Mouse (Mus musculus): Measurements from ENCODE around the gene Terf2. TPM values are rescaled to one million over a fixed set of nuclear protein-coding genes. Genes with fewer than 3 reads are reported as not detected.
"Not testable (repeated sequence)": the region's sequence is repeated elsewhere in the genome, so short reads cannot be mapped to it uniquely, and the experiment has no call there.

The Terf2 gene
- total RNA-seq, 2 experiments from 2014 or later, result 10.5 to 13.2 TPM

GRCm38 (mm10) chr8:107073706-107074105, 22.6 kb downstream of the Terf2 start:
- intact Hi-C loops (cut with DNase I), result no loop called here
- no peak for DNase-seq (ENCODE audit: low spot score)

GRCm38 (mm10) chr8:107065511-107066496, 30.5 kb downstream of the Terf2 start, which contains the start of gene Tmed6:
TSS of gene Tmed6 (minus strand) at chr8:107065644.
- intact Hi-C loops (cut with DNase I), result no loop called here
- DNase-seq (ENCODE audit: low spot score), result no peak

GRCm38 (mm10) chr8:107062613-107063012, 33.7 kb downstream of the Terf2 start:
- intact Hi-C loops (cut with DNase I), result no loop called here
- no peak for DNase-seq (ENCODE audit: low spot score)

GRCm38 (mm10) chr8:107056973-107057369, 39.4 kb downstream of the Terf2 start:
- DNase-seq (ENCODE audit: low spot score), result no peak
- intact Hi-C loops (cut with DNase I), result loop anchor here (2.0 kb wide), 1 partner anchor 26 kb away; the partner anchor contains the start of gene Vps4a

- intact Hi-C loops (cut with DNase I), result loop anchor here (2.0 kb wide), 1 partner anchor 26 kb away; the partner anchor contains the start of gene Vps4a
- DNase-seq (ENCODE audit: low spot score), result peak; percentile 94
These were observed 40.0 kb downstream of the Terf2 start, which contains the start of the genes Cog8 and Nip7 for GRCm38 (mm10) chr8:107056076-107056972. TSS of gene Cog8 (minus strand) at chr8:107056689. TSS of gene Nip7 (plus strand) at chr8:107056877.

GRCm38 (mm10) chr8:107052046-107052445, 44.3 kb downstream of the Terf2 start:
- intact Hi-C loops (cut with DNase I), result no loop called here

GRCm38 (mm10) chr8:107049480-107049879, 46.9 kb downstream of the Terf2 start:
- DNase-seq (ENCODE audit: low spot score), result no peak

More at GRCm38 (mm10) chr8:107052046-107052445, 44.3 kb downstream of the Terf2 start:
- no peak for DNase-seq (ENCODE audit: low spot score)

GRCm38 (mm10) chr8:107048061-107048941, 48.0 kb downstream of the Terf2 start, which contains the start of gene Pdf:
TSS of gene Pdf (minus strand) at chr8:107048614.
- peak; percentile 70 for DNase-seq (ENCODE audit: low spot score)
- intact Hi-C loops (cut with DNase I), result loop anchor here (2.0 kb wide), 1 partner anchor 18 kb away; the partner anchor contains the start of gene Vps4a

More at GRCm38 (mm10) chr8:107049480-107049879, 46.9 kb downstream of the Terf2 start:
- intact Hi-C loops (cut with DNase I), result loop anchor here (2.0 kb wide), 1 partner anchor 19 kb away; the partner anchor contains the start of gene Vps4a

- intact Hi-C loops (cut with DNase I), result no loop called here
- DNase-seq (ENCODE audit: low spot score), result no peak
These were observed 49.4 kb downstream of the Terf2 start for GRCm38 (mm10) chr8:107046976-107047375.

GRCm38 (mm10) chr8:107045478-107045877, 50.9 kb downstream of the Terf2 start:
- no peak for DNase-seq (ENCODE audit: low spot score)
- intact Hi-C loops (cut with DNase I), result no loop called here

- no peak for DNase-seq (ENCODE audit: low spot score)
- intact Hi-C loops (cut with DNase I), result no loop called here
These were observed 55.7 kb downstream of the Terf2 start for GRCm38 (mm10) chr8:107040632-107041031.

- no peak for DNase-seq (ENCODE audit: low spot score)
- intact Hi-C loops (cut with DNase I), result no loop called here
These were observed 59.7 kb downstream of the Terf2 start for GRCm38 (mm10) chr8:107036626-107037025.

- intact Hi-C loops (cut with DNase I), result no loop called here
- no peak for DNase-seq (ENCODE audit: low spot score)
These were observed 60.7 kb downstream of the Terf2 start for GRCm38 (mm10) chr8:107035641-107036040.

GRCm38 (mm10) chr8:107033609-107034008, 62.7 kb downstream of the Terf2 start:
- DNase-seq (ENCODE audit: low spot score); intact Hi-C loops (cut with DNase I): not testable (repeated sequence)

- intact Hi-C loops (cut with DNase I), result loop anchor here (1.0 to 2.0 kb wide), 3 partner anchors 13 to 25 kb away; partner anchors contain the start of genes Cog8, Nip7 and Pdf
- DNase-seq (ENCODE audit: low spot score), result no peak
These were observed 64.7 kb downstream of the Terf2 start for GRCm38 (mm10) chr8:107031577-107032090.

- intact Hi-C loops (cut with DNase I), result loop anchor here (2.0 kb wide), 2 partner anchors 18 to 26 kb away; partner anchors contain the start of genes Cog8, Nip7 and Pdf
- DNase-seq (ENCODE audit: low spot score), result peak; percentile 91
These were observed 65.4 kb downstream of the Terf2 start, which contains the start of gene Vps4a for GRCm38 (mm10) chr8:107030650-107031576. TSS of gene Vps4a (plus strand) at chr8:107031222.

- no peak for DNase-seq (ENCODE audit: low spot score)
- intact Hi-C loops (cut with DNase I), result loop anchor here (2.0 kb wide), 2 partner anchors 19 to 27 kb away; partner anchors contain the start of genes Cog8, Nip7 and Pdf
These were observed 66.3 kb downstream of the Terf2 start for GRCm38 (mm10) chr8:107030058-107030457.

Data from heart, postnatal 25 days (tissue).